Mouse (Mus musculus) embryonic fibroblast, embryonic 13.5 days (primary cell): Measurements from ENCODE around the gene Mpp3. TPM values are rescaled to one million over a fixed set of nuclear protein-coding genes. Genes with fewer than 3 reads are reported as not detected.

Source experiments
- H3K27ac ChIP-seq: 2 replicates; pipeline ENCODE4 v1.5.1; 2012; ENCODE audit warnings: low read length, control low read depth, inconsistent platforms; ENCODE audit not compliant: insufficient read depth
- H3K4me1 ChIP-seq: 2 replicates; pipeline ENCODE4 v1.6.1; 2011; ENCODE audit warnings: low read length; ENCODE audit not compliant: control insufficient read depth, insufficient read depth
- H3K4me3 ChIP-seq: 2 replicates; pipeline ENCODE4 v1.5.1; 2011; ENCODE audit warnings: mild to moderate bottlenecking, control low read depth, low read length; ENCODE audit not compliant: insufficient read depth
- CTCF ChIP-seq: IDR thresholded peaks from 2 replicates; pipeline ENCODE4 v1.5.1; 2011; ENCODE audit warnings: mild to moderate bottlenecking, control low read depth, low read length, moderate library complexity, borderline replicate concordance; ENCODE audit not compliant: insufficient read depth
- POLR2A ChIP-seq: IDR thresholded peaks from 2 replicates; pipeline ENCODE4 v1.6.1; 2011; ENCODE audit warnings: low read depth, mild to moderate bottlenecking, control low read depth, low read length, moderate library complexity
- polyA plus RNA-seq: library from polyadenylated mRNA; stranded (reverse); fragments of >200 nt; gene quantifications from 2 replicates; pipeline ENCODE4 v1.2.4, GENCODE M21; 2011; ENCODE audit warnings: low read depth; ENCODE audit not compliant: missing spikeins, insufficient read length

Gene Mpp3
- polyA plus RNA-seq, 1 experiment, result 0.42 TPM

GRCm38 (mm10) chr11:102040646-102041045 is 12.4 kb upstream of the Mpp3 start:
- TF ChIP-seq CTCF (0 out of 2 replicates have a peak, but pooled peaks have one; percentile 2), POLR2A (no peak)
- no peak overlapping the region for H3K27ac ChIP-seq

GRCm38 (mm10) chr11:102040138-102040524 is 11.9 kb upstream of the Mpp3 start:
- H3K27ac ChIP-seq, result no peak overlapping the region
- no peaks in the 10 kb centered on the region for H3K4me1 ChIP-seq
- H3K4me3 ChIP-seq, result no peak overlapping the region
- no peak for TF ChIP-seq POLR2A
- TF ChIP-seq CTCF, result peak; percentile 68

More at GRCm38 (mm10) chr11:102040646-102041045, 12.4 kb upstream of the Mpp3 start:
- no peak overlapping the region for H3K4me3 ChIP-seq
- H3K4me1 ChIP-seq, result no peaks in the 10 kb centered on the region

- Histone ChIP-seq H3K4me3 (no peak overlapping the region), H3K4me1 (no peaks in the 10 kb centered on the region), H3K27ac (no peak overlapping the region)
- TF ChIP-seq POLR2A, result no peak
- TF ChIP-seq CTCF, result no peak
Measured at GRCm38 (mm10) chr11:102039487-102040137, 11.4 kb upstream of the Mpp3 start.

- Histone ChIP-seq H3K27ac (no peak overlapping the region), H3K4me3 (no peak overlapping the region), H3K4me1 (no peaks in the 10 kb centered on the region)
- TF ChIP-seq POLR2A (no peak), CTCF (no peak)
Measured at GRCm38 (mm10) chr11:102037789-102038188, 9.5 kb upstream of the Mpp3 start.

DNA sequence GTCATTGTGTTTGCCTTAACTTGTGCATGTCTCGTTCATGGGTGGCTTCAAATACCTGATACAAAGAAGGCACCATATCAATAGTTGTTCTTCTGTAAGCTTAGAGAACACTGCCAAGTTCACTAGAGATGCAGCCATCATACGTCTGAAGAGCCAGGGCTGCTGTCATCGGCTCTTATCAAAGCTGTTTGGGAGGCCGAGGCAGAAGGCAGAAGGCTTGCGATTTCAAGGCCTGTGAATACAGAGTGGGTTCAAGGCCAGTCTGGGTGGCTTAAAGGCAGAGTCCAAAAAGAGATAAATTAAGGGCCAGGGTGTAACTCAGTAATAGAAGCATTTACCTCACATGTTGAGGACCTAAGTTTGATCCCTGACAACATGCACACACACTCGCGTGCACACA is 8.1 kb upstream of the Mpp3 start:
- TF ChIP-seq POLR2A, result no peak
- TF ChIP-seq CTCF, result no peak
- H3K27ac ChIP-seq, result no peak overlapping the region
- H3K4me1 ChIP-seq, result no peaks in the 10 kb centered on the region
- H3K4me3 ChIP-seq, result no peak overlapping the region

GRCm38 (mm10) chr11:102035456-102035960 is 7.2 kb upstream of the Mpp3 start:
- TF ChIP-seq POLR2A, result no peak
- TF ChIP-seq CTCF, result no peak
- Histone ChIP-seq H3K4me1 (no peaks in the 10 kb centered on the region), H3K27ac (no peak overlapping the region)

GRCm38 (mm10) chr11:102034887-102035286 is 6.6 kb upstream of the Mpp3 start:
- TF ChIP-seq CTCF (no peak), POLR2A (no peak)
- Histone ChIP-seq H3K4me3 (no peak overlapping the region), H3K27ac (no peak overlapping the region), H3K4me1 (no peaks in the 10 kb centered on the region)

More at GRCm38 (mm10) chr11:102035456-102035960, 7.2 kb upstream of the Mpp3 start:
- no peak overlapping the region for H3K4me3 ChIP-seq

GRCm38 (mm10) chr11:102033055-102033591 is 4.9 kb upstream of the Mpp3 start:
- Histone ChIP-seq H3K4me3 (no peak overlapping the region), H3K4me1 (no peaks in the 10 kb centered on the region), H3K27ac (no peak overlapping the region)
- TF ChIP-seq CTCF, result no peak
- no peak for TF ChIP-seq POLR2A

DNA sequence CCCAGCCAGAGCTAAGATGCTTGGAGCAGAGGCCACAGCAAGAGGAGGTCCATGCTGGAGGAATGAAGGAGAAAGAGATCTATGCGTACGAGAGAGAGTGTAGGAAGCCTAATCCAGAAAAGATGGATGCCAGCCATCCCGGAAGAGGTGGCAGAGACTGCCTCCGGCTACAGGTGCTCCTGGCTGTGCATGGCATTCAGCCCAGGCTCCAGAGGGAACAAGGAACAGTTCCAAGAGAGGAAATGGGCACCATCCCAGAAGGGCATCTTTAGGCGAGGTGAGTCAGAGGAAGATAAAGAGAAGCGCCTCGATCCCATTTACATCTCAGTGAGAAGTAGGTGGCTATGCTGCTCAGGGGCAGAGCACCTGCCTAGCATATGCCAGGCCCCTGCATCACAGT is 2.9 kb upstream of the Mpp3 start:
- H3K4me3 ChIP-seq, result no peak overlapping the region
- H3K4me1 ChIP-seq, result 0 out of 2 replicates have a peak, but pooled peaks cover 4% of the 10 kb centered on the region
- no peak overlapping the region for H3K27ac ChIP-seq
- TF ChIP-seq CTCF (no peak), POLR2A (no peak)

- Histone ChIP-seq H3K4me1 (0 out of 2 replicates have a peak, but pooled peaks cover 4% of the 10 kb centered on the region), H3K27ac (no peak overlapping the region), H3K4me3 (no peak overlapping the region)
- TF ChIP-seq POLR2A (no peak), CTCF (no peak)
Measured at GRCm38 (mm10) chr11:102029966-102030365, 1.7 kb upstream of the Mpp3 start.
